Mouse (Mus musculus) spleen, adult 2 months (tissue): ENCODE results near the gene Ucp2. TPM values are rescaled to one million over a fixed set of nuclear protein-coding genes. Genes with fewer than 3 reads are reported as not detected.
"Not testable (repeated sequence)": the region's sequence is repeated elsewhere in the genome, so short reads cannot be mapped to it uniquely, and the experiment has no call there.

Source experiments
- DNase-seq, 2 experiments: peaks; one replicate each; pipeline versions ENCODE4 v3.0.0 to v3.0.0-alpha.2; 2012 to 2021; ENCODE audit warnings: low spot score in 2 of 2, low read depth in 1 of 2
- H3K27ac ChIP-seq: fragments of 200-500 bp; 2 replicates; pipeline ENCODE4 v1.5.1; 2012; ENCODE audit warnings: low read length, inconsistent platforms; ENCODE audit not compliant: insufficient read depth
- H3K27me3 ChIP-seq: fragments of 200-500 bp; 2 replicates; pipeline ENCODE4 v1.6.1; 2012; ENCODE audit warnings: mild to moderate bottlenecking, moderate library complexity, low read length, inconsistent platforms; ENCODE audit not compliant: control insufficient read depth, insufficient read depth
- H3K36me3 ChIP-seq: fragments of 200-500 bp; 2 replicates; pipeline ENCODE4 v1.6.1; 2012; ENCODE audit warnings: mild to moderate bottlenecking, low read length, inconsistent platforms; ENCODE audit not compliant: control insufficient read depth, insufficient read depth
- H3K4me1 ChIP-seq: fragments of 200-500 bp; 2 replicates; pipeline ENCODE4 v1.6.1; 2011; ENCODE audit warnings: inconsistent platforms; ENCODE audit not compliant: control insufficient read depth, insufficient read depth, insufficient read length
- H3K4me3 ChIP-seq: fragments of 200-500 bp; 2 replicates; pipeline ENCODE4 v1.5.1; 2011; ENCODE audit warnings: mild to moderate bottlenecking, inconsistent platforms; ENCODE audit not compliant: insufficient read depth, insufficient read length; ENCODE audit errors: extremely low read depth
- CTCF ChIP-seq: fragments of 200-500 bp; IDR thresholded peaks from 2 replicates; pipeline ENCODE4 v1.5.1; 2011; ENCODE audit warnings: mild to moderate bottlenecking, inconsistent platforms; ENCODE audit not compliant: insufficient read depth, insufficient read length, insufficient replicate concordance; ENCODE audit errors: extremely low read depth
- POLR2A ChIP-seq: fragments of 200-500 bp; IDR thresholded peaks from 2 replicates; pipeline ENCODE4 v1.6.1; 2011; ENCODE audit warnings: low read depth, low read length, inconsistent platforms
- whole genome bisulfite sequencing: fragments of 180-500 bp; shearing (Covaris S2); methylation state at CpG from one replicate; pipeline ENCODE4 v1.1.7; 2018; 5-methylcytosine and 5-hydroxymethylcytosine counted together
- polyA plus RNA-seq: library from polyadenylated mRNA; depleted of rRNA; stranded (reverse); fragments of >200 nt; gene quantifications from 2 replicates; pipeline ENCODE4 v1.2.3, GENCODE M21; 2012

The Ucp2 gene
- polyA plus RNA-seq, 1 experiment, result 991 TPM

DNA sequence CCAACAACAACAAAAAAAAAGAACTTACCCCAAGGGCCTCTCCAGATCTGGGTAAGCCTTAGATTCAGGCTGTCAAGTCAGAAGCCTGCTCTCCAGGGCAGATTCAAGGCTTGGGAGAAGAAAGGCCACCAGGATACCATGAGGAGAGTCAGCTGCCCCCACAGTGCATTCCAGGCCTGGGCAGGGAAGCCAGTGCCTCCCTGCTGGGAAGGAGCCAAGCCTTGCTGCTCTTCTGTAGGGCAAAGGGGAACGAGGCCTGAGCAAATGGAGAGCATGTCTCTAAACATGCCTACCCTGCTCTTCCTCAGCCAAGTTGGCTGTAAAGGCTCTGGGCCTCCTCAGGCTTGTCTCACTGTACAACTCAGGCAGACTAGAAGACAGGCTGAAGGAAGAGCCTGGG is 18.5 kb upstream of the Ucp2 start:
- Histone ChIP-seq H3K4me1 (no peaks in the 10 kb centered on the region), H3K27me3 (no peaks in the 10 kb centered on the region), H3K4me3 (no peak overlapping the region), H3K36me3 (0 out of 2 replicates have a peak, but pooled peaks cover 2% of the 10 kb centered on the region), H3K27ac (no peak overlapping the region)
- no peak for TF ChIP-seq POLR2A
- TF ChIP-seq CTCF, result no peak
- 85% methylated on average over 1 of the region's 1 CpGs for WGBS
- DNase-seq, result no peak

DNA sequence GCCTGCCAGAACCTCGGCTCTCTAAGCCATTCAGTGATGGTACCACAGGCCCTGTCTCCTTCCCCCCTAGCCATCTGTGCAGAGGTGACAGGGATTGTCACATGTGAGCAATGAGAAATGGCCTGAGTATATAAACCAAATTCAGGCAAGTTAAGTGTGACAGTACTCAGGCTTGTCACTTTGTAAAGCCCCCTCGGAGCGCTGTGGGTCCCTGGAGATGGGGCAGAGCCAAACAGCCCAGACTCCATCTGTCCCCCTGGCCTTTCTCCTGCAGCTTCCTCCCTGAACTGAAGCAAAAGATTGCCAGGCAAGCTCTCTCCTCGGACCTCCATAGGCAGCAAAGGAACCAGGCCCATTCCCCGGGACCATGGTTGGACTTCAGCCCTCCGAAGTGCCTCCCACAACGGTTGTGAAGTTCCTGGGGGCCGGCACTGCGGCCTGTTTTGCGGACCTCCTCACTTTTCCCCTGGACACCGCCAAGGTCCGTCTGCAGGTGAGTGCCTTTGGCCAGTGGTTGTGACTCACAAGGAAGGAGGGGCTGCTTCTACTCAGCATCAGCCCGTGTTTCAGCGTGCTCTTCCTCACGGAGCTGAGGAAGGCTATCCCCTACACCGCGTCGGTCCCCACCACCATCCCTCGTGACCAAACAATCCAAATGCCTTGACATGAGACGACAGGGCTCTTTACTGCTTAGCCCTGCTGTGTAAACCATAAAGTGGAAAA is 13.9 kb upstream of the Ucp2 start:
- H3K27me3 ChIP-seq, result no peaks in the 10 kb centered on the region
- no peaks in the 10 kb centered on the region for H3K36me3 ChIP-seq
- DNase-seq, result no peak
- H3K4me1 ChIP-seq, result no peaks in the 10 kb centered on the region
- TF ChIP-seq POLR2A, result no peak
- TF ChIP-seq CTCF, result no peak
- H3K4me3 ChIP-seq, result no peak overlapping the region
- WGBS, result 94% methylated on average over 20 of the region's 20 CpGs
- H3K27ac ChIP-seq, result no peak overlapping the region

DNA sequence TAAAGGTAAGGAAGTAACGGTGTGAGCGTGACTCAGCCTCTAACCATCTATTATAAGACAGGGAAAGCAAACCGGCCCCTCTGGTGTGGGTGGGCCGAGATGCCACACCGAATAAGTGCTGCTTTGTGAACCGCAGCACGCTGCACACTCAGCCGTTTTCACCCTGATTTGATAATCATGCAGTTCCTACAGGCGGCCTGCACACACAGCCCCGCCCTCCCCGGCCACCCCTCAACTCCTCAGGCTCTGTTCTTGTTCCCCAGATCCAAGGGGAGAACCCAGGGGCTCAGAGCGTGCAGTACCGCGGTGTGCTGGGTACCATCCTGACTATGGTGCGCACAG is 13.3 kb upstream of the Ucp2 start:
- H3K27ac ChIP-seq, result no peak overlapping the region
- H3K4me1 ChIP-seq, result no peaks in the 10 kb centered on the region
- WGBS, result 88% methylated on average over 15 of the region's 15 CpGs
- TF ChIP-seq CTCF, result no peak
- no peak for TF ChIP-seq POLR2A
- H3K36me3 ChIP-seq, result no peaks in the 10 kb centered on the region
- H3K27me3 ChIP-seq, result no peaks in the 10 kb centered on the region
- no peak overlapping the region for H3K4me3 ChIP-seq
- no peak for DNase-seq

DNA sequence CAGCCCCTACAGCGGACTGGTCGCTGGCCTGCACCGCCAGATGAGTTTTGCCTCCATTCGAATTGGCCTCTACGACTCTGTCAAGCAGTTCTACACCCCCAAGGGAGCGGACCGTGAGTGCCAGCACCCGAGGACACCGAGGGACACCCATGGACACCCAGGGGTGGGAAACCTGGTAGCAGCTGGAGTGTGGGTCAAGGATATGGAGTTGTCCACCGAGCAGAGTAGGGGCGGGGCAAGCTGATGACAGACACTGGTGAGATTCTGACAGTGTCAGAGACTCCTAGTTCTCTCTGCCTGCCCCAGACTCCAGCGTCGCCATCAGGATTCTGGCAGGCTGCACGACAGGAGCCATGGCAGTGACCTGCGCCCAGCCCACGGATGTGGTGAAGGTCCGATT is 13.0 kb upstream of the Ucp2 start:
- no peak overlapping the region for H3K27ac ChIP-seq
- no peak overlapping the region for H3K4me3 ChIP-seq
- no peak for DNase-seq
- no peaks in the 10 kb centered on the region for H3K4me1 ChIP-seq
- 94% methylated on average over 17 of the region's 17 CpGs for WGBS
- no peak for TF ChIP-seq CTCF
- no peak for TF ChIP-seq POLR2A
- no peaks in the 10 kb centered on the region for H3K36me3 ChIP-seq
- H3K27me3 ChIP-seq, result no peaks in the 10 kb centered on the region

DNA sequence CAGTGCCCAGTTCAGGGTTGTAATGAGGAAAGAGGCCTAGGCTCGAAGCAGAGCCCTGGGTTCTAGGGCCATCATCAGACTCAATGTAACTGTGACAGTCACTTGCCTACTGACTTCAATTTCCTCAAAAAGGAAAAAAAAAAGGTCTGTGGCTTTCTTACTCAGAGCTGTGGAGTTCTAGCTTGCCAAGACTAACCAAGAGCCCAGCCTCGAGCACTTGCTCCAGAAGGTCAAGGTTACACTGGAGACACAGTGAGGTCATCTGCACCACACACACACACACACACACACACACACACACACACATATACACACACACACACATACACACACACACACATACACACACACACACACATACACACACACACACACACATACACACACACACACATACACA is 11.1 kb upstream of the Ucp2 start:
- H3K27ac ChIP-seq, H3K27me3 ChIP-seq, H3K4me3 ChIP-seq, H3K4me1 ChIP-seq, H3K36me3 ChIP-seq, DNase-seq: not testable (repeated sequence)
- WGBS, result 75% methylated on average over 2 of the region's 2 CpGs

DNA sequence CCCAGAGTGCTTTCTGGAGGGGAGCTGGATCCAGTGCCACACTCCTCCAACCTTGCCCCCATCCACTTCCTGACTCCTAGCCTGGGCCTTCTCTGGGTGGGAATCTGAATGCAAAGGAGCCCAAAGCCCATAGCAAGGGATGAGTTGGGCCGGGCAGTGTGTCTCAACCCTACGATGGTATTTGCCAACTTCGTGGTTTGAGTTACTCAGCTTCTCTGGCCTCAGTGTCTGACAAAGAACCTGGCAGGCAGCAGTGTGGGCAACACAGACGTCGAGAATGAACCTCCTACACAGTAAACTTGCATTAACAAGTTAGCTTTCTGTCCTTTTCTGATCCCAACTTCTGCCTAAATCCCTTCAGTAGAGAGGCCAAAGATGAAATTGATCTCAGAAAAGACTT is 8.6 kb upstream of the Ucp2 start:
- TF ChIP-seq CTCF (no peak), POLR2A (no peak)
- Histone ChIP-seq H3K27ac (no peak overlapping the region), H3K36me3 (no peaks in the 10 kb centered on the region), H3K4me1 (no peaks in the 10 kb centered on the region; the same call in 1 of the 2 replicates), H3K27me3 (no peaks in the 10 kb centered on the region), H3K4me3 (no peak overlapping the region)
- 58% methylated on average over 5 of the region's 5 CpGs for WGBS
- no peak for DNase-seq

DNA sequence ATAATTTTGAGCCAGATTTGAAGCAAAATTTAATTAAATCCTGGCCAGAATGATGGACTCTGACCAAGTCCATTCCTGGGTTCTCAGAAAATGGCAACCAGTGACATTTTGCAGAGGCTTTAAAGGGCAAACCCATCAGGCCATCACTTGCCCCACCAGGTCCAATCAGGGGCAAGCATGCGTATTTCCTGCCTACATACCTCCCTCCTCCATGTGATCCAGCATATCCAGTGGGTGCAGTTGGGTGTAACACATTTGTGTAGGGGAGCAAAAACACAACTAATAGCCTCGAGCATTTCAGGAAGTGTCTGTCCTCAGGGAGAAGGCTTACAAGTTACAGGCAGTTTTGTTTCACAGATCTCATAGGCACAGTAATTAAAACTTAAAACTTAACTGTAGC is 5.8 kb upstream of the Ucp2 start:
- WGBS, result 21% methylated on average over 2 of the region's 2 CpGs
- Histone ChIP-seq H3K27ac (no peak overlapping the region), H3K27me3 (no peaks in the 10 kb centered on the region), H3K4me3 (no peak overlapping the region), H3K4me1 (no peaks in the 10 kb centered on the region; the same call in 1 of the 2 replicates), H3K36me3 (no peaks in the 10 kb centered on the region)
- TF ChIP-seq POLR2A (no peak), CTCF (no peak)
- no peak for DNase-seq
